Mouse (Mus musculus) gastrocnemius, postnatal 25 days (tissue): ENCODE data around the gene Tdpoz5. TPM values are rescaled to one million over a fixed set of nuclear protein-coding genes. Genes with fewer than 3 reads are reported as not detected.
"Not testable (repeated sequence)": the region's sequence is repeated elsewhere in the genome, so short reads cannot be mapped to it uniquely, and the experiment has no call there.

Experiments
- DNase-seq: peaks from one replicate; pipeline ENCODE4 v3.0.0; 2022
- long read RNA-seq, 2 experiments: library from polyadenylated mRNA; stranded (forward); transcript quantifications; one replicate each; pipeline ENCODE4 v2.0.0; 2021
- total RNA-seq, 2 experiments: library from RNA; stranded (reverse); gene quantifications; 1 replicate in 1 of 2; 2 replicates in 1 of 2; pipeline ENCODE4 v1.2.3; 2021

Gene Tdpoz5
- not detected for total RNA-seq
- long read RNA-seq, experiment 1 = 0 reads
- long read RNA-seq, experiment 2 = 0 reads

DNA sequence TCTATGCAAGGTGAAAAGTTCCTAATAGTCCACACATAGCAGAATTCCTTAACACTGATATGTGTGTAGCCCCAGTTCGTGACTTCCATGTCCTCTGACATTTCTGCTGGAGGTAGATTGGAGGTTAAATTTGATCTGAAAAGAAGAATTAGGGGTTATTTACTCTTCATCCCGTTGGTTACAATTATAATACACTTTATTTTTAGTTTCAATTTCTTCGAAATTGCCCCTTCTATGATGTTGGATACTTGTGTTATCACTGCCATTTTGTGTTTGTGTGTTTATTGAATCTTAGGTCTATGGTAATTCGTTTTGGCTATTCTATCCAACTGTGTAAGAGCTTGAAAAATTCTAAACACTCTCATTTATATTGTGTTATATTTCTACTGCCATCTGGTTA lies at the start of gene Tdpoz5:
Gene Tdpoz5 (minus strand): TSS at position 101 of the 400 bp plus-strand sequence.
- DNase-seq = not testable (repeated sequence)

DNA sequence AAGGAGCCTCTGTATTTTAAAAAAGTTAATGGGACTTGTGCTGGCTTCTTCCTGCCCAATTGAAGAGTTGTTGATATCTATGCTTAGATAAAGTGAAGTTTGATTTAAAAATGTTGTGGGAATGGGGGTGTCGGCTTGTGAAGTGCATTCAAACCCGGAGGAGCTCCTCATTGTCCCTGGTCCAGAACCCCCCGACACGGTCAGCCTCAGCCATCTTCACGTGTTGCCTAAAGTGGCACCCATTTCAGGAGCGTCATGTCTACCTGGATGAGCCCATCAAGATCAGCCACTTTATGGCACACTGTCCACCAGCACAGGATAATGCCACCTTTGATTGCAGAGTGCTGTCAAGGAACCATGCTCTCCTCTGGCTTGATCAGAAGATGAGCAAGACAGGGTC lies 7.8 kb upstream of the Tdpoz5 start:
- DNase-seq = not testable (repeated sequence)

GRCm38 (mm10) chr3:93943443-93943842 lies 17.7 kb downstream of the Tdpoz5 start, which contains the start of gene Gm9117:
TSS of gene Gm9117 (minus strand) at chr3:93943543.
- DNase-seq = not testable (repeated sequence)

GRCm38 (mm10) chr3:93938386-93938785 lies 22.7 kb downstream of the Tdpoz5 start:
- DNase-seq = not testable (repeated sequence)

Other genes with a start within 250 kb of the Tdpoz5 start
- not detected for gene Gm5773, start 188.3 kb downstream of the Tdpoz5 start, total RNA-seq
- not detected for gene Tdpoz4, start 164.9 kb downstream of the Tdpoz5 start, total RNA-seq
- not detected for gene Tdpoz3, start 135.3 kb downstream of the Tdpoz5 start, total RNA-seq
- gene Gm9117, start 17.8 kb downstream of the Tdpoz5 start, total RNA-seq = not detected
- not detected for gene Gm9125, start 93.6 kb upstream of the Tdpoz5 start, total RNA-seq
- gene Gm10697, start 111.3 kb upstream of the Tdpoz5 start, total RNA-seq = not detected
- not detected for gene Gm10696, start 216.9 kb upstream of the Tdpoz5 start, total RNA-seq
- gene Gm5286, start 235.4 kb upstream of the Tdpoz5 start, total RNA-seq = not detected